Mouse (Mus musculus): ENCODE results near the gene Eva1c. TPM values are rescaled to one million over a fixed set of nuclear protein-coding genes. Genes with fewer than 3 reads are reported as not detected.
A peak's percentile ranks its signal among the peaks of the same experiment; 100 is the strongest.

Gene Eva1c
- polyA plus RNA-seq, 1 experiment from 2014 or later: 1.6 TPM

DNA sequence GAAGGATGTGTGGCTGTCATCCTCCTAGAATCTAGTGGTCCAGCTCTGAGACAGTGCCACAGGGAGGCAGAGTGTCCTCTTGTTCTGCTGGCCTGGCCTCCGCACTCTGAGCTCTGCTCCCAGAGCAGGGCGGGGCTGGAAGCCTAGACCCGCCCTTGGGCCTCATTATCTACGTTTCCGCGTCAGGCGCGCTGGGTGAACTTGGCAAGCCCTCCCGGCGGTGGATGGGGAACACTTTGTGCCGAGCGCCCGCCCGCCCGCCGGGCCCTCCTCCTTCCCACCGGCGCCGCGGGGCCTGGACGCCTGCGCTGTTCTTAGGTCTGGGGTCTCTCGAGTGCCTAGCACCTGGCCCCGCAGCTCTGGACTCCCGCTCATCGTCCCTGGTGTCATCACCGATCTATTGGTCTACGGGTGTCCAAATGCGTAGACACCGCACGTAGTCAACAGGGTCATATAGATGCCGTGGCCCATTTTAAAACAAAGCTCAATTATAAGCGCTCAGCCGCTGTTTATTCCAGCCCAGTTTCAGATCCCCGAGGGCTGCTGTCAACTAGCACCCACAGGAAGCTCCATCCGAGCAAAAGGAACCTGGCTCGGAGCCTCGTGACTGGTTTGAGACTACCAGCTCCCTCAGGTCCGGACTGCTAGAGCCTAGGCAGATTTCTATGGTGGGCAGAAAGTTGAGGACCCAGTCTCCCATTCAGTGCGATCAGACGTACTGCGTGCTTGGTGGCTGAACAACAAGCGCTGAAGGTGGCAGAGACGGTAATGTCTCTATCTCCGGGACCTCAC, 3.6 kb downstream of the Eva1c start:
- H3K27me3 ChIP-seq (ENCODE audit: control insufficient read depth, insufficient read depth, low read length): peaks cover 37% of the 10 kb centered on the region
- H3K27ac ChIP-seq (ENCODE audit: low read depth, low read length): no peak overlapping the region
- peak overlapping the region; percentile 52 for H3K9ac ChIP-seq (ENCODE audit: low read length)
- under 1% methylated on average over 45 of the region's 45 CpGs for WGBS
- H3K4me2 ChIP-seq (ENCODE audit: low read depth, low read length, severe bottlenecking): peak overlapping the region; percentile 99
- ATAC-seq (replicated peaks; ENCODE audit: low FRiP score) (peak; percentile 84), DNase-seq (ENCODE audit: low spot score) (peak; percentile 83)
- peaks cover 21% of the 10 kb centered on the region for H3K4me1 ChIP-seq (replicated peaks; ENCODE audit: control insufficient read depth, insufficient read depth, low read length)
- peak overlapping the region; percentile 49 for H3K4me3 ChIP-seq (ENCODE audit: low read depth, low read length)
- no peaks in the 10 kb centered on the region for H3K9me3 ChIP-seq (ENCODE audit: control insufficient read depth, low read length)
- no peaks in the 10 kb centered on the region for H3K36me3 ChIP-seq (ENCODE audit: control insufficient read depth, insufficient read depth, low read length)

DNA sequence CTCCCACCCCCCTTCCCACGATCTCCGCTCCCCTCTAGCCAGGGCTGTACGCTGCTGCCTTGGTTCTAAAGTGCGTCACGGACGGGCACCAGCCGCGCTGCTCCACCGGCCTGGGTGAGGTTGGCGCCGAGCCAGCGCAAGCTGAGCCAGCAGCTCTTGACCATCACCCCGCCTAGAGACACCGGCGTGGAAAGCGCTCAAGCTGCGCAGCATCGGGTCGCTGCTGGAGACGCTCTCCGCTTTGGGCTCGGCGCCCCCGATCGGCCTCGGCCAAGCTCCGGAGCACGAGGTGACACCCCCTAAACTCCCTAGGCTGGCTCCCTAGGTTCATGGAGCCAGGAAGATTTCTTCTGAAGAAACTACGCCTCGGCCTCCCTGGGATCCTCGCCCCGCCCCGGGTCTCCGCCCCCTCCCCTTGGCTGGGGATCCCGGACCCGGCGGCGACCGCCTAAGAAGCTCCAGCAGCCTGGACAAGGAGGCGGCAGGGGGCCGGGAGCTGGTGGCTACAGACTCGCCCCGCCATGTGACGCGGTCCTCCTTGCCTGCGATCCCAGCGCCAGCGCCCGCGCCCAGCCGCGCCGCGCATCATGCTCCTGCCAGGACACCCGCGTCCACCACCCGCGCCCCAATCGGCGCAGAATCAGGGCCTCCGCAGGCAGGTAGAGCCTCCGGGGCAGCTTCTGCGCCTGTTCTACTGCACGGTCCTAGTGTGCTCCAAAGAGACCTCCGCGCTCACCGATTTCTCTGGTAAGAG, 4.3 kb downstream of the Eva1c start:
- WGBS: under 1% methylated on average over 60 of the region's 67 CpGs
- Histone ChIP-seq H3K4me3 (ENCODE audit: low read depth, low read length) (peak overlapping the region; percentile 49), H3K4me2 (ENCODE audit: low read depth, low read length, severe bottlenecking) (peak overlapping the region; percentile 99), H3K4me1 (replicated peaks; ENCODE audit: control insufficient read depth, insufficient read depth, low read length) (peaks cover 21% of the 10 kb centered on the region), H3K9ac (ENCODE audit: low read length) (peak overlapping the region; percentile 52), H3K27ac (ENCODE audit: low read depth, low read length) (no peak overlapping the region), H3K9me3 (ENCODE audit: control insufficient read depth, low read length) (no peaks in the 10 kb centered on the region), H3K36me3 (ENCODE audit: control insufficient read depth, insufficient read depth, low read length) (no peaks in the 10 kb centered on the region), H3K27me3 (ENCODE audit: control insufficient read depth, insufficient read depth, low read length) (peaks cover 37% of the 10 kb centered on the region)
- DNase-seq (ENCODE audit: low spot score): peak; percentile 79
- ATAC-seq (replicated peaks; ENCODE audit: low FRiP score): peak; percentile 68

DNA sequence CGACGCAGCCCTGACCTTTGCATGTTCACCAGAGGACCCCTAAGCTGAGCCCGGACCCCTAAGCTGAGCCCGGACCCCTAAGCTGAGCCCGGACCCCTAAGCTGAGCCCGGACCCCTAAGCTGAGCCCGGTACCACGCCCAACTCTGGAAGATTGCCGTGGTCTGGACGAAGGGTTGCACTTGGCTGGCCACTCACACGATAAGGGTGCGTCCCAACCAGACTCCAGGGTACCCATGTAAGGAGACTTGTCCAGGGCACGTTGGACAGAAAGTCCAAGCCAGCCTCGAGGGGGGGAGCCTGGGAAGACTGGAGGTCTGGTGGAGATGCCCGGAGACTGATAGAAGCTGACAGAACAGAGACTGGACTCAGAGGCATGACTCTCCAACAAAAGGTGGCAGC, 5.2 kb downstream of the Eva1c start:
- H3K4me1 ChIP-seq (replicated peaks; ENCODE audit: control insufficient read depth, insufficient read depth, low read length): peaks cover 21% of the 10 kb centered on the region
- H3K4me3 ChIP-seq (ENCODE audit: low read depth, low read length): peak overlapping the region; percentile 49
- no peak overlapping the region for H3K9ac ChIP-seq (ENCODE audit: low read length)
- no peaks in the 10 kb centered on the region for H3K36me3 ChIP-seq (ENCODE audit: control insufficient read depth, insufficient read depth, low read length)
- H3K27me3 ChIP-seq (ENCODE audit: control insufficient read depth, insufficient read depth, low read length): peaks cover 37% of the 10 kb centered on the region
- ATAC-seq (replicated peaks; ENCODE audit: low FRiP score) (no peak), DNase-seq (ENCODE audit: low spot score) (no peak)
- no peak overlapping the region for H3K27ac ChIP-seq (ENCODE audit: low read depth, low read length)
- WGBS: 17% methylated on average over 15 of the region's 15 CpGs
- H3K4me2 ChIP-seq (ENCODE audit: low read depth, low read length, severe bottlenecking): peak overlapping the region; percentile 99
- no peaks in the 10 kb centered on the region for H3K9me3 ChIP-seq (ENCODE audit: control insufficient read depth, low read length)

DNA sequence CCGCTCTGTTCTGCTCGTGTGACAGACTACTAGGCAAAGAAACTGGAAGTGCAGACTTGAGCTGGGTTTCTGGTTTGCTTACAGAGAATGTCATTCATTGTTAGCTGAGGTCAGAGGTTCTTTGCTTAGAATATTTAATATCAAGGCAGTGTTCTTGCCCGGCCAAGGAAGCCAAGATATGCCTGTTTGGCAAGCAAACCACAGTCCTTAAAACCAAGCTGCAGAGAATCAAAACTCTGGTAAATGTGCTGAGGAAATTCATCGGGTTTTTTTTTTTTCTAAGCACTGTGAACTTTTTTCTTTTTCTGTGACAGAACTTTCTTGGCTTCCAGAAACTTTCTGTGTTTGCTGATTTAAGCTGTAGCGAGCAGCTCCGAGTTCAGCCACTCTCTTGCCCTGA, 6.0 kb downstream of the Eva1c start:
- Histone ChIP-seq H3K27ac (ENCODE audit: low read depth, low read length) (no peak overlapping the region), H3K4me2 (ENCODE audit: low read depth, low read length, severe bottlenecking) (no peak overlapping the region), H3K36me3 (ENCODE audit: control insufficient read depth, insufficient read depth, low read length) (no peaks in the 10 kb centered on the region), H3K4me1 (replicated peaks; ENCODE audit: control insufficient read depth, insufficient read depth, low read length) (peaks cover 21% of the 10 kb centered on the region), H3K9ac (ENCODE audit: low read length) (no peak overlapping the region), H3K27me3 (ENCODE audit: control insufficient read depth, insufficient read depth, low read length) (peaks cover 37% of the 10 kb centered on the region), H3K4me3 (ENCODE audit: low read depth, low read length) (no peak overlapping the region), H3K9me3 (ENCODE audit: control insufficient read depth, low read length) (no peaks in the 10 kb centered on the region)
- no peak for DNase-seq (ENCODE audit: low spot score)
- WGBS: 52% methylated on average over 6 of the region's 6 CpGs
- ATAC-seq (replicated peaks; ENCODE audit: low FRiP score): no peak

DNA sequence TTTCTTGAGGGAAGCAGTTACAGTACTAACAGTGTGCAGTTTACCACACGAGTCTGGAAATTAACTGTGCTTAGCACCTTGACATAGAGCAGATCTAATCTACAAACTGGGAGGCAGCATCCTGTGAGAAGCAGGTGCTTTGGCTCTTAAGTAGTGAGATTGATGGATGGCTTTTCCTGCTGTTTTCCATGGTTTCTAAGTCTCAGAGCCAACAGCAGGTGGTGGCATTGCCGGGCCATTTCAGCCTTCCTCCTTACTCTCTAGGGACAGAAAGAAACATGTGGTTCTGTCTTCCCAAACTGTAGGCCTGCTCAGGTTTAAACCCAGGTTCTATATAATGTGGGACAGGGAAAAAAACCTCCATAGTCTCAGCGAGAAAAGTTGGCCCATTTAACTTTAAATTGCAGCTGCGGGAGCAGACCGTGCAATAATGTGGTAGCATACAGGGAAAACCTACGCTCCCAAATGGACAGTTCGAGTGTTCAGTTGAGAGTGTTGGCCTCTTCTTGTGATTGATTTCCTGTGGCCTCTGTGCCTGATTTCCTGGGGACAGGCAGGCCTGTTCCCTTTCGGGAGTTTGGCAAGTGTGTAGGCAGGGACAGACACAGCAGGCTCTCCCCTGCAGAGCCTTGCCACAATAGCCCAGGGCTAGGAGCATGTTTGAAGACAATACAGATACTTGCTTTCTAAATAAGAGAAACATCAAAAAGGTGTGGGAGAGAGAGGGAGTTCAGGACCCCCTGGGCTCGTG, 6.7 kb downstream of the Eva1c start:
- Histone ChIP-seq H3K4me1 (replicated peaks; ENCODE audit: control insufficient read depth, insufficient read depth, low read length) (peaks cover 21% of the 10 kb centered on the region), H3K27ac (ENCODE audit: low read depth, low read length) (no peak overlapping the region), H3K27me3 (ENCODE audit: control insufficient read depth, insufficient read depth, low read length) (peaks cover 37% of the 10 kb centered on the region), H3K4me3 (ENCODE audit: low read depth, low read length) (no peak overlapping the region), H3K9me3 (ENCODE audit: control insufficient read depth, low read length) (no peaks in the 10 kb centered on the region), H3K9ac (ENCODE audit: low read length) (no peak overlapping the region), H3K36me3 (ENCODE audit: control insufficient read depth, insufficient read depth, low read length) (no peaks in the 10 kb centered on the region), H3K4me2 (ENCODE audit: low read depth, low read length, severe bottlenecking) (no peak overlapping the region)
- DNase-seq (ENCODE audit: low spot score) (no peak), ATAC-seq (replicated peaks; ENCODE audit: low FRiP score) (no peak)
- WGBS: 30% methylated on average over 9 of the region's 9 CpGs

DNA sequence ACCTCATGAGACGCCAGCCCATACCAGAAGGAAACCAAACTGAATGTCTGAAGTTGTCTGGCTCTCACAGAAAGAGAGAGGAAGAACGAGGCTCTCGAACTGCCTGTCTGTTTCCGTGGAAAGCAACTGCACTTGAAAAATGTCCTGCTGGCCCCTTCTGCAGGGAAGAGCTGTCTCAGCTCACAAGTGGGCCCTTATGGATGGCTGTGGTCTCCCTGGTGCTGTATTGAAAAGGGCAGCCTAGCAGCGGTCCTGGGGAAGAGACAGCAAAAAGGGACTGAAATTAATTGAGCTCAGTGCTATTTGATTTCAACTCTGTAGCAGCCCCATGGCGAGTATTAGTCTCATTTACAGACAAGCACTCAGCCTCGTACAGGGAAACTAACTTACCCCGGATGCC, 10.9 kb downstream of the Eva1c start:
- 74% methylated on average over 8 of the region's 8 CpGs for whole genome bisulfite sequencing
- peaks cover 5% of the 10 kb centered on the region for H3K27me3 ChIP-seq (ENCODE audit: control insufficient read depth, insufficient read depth, low read length)
- peaks cover 18% of the 10 kb centered on the region for H3K4me1 ChIP-seq (replicated peaks; ENCODE audit: control insufficient read depth, insufficient read depth, low read length)
- ATAC-seq (replicated peaks; ENCODE audit: low FRiP score): no peak
- no peak for DNase-seq (ENCODE audit: low spot score)
- H3K9me3 ChIP-seq (ENCODE audit: control insufficient read depth, low read length): no peaks in the 10 kb centered on the region
- H3K4me3 ChIP-seq (ENCODE audit: low read depth, low read length): no peak overlapping the region
- no peak overlapping the region for H3K27ac ChIP-seq (ENCODE audit: low read depth, low read length)
- no peak overlapping the region for H3K9ac ChIP-seq (ENCODE audit: low read length)
- no peaks in the 10 kb centered on the region for H3K36me3 ChIP-seq (ENCODE audit: control insufficient read depth, insufficient read depth, low read length)
- no peak overlapping the region for H3K4me2 ChIP-seq (ENCODE audit: low read depth, low read length, severe bottlenecking)

DNA sequence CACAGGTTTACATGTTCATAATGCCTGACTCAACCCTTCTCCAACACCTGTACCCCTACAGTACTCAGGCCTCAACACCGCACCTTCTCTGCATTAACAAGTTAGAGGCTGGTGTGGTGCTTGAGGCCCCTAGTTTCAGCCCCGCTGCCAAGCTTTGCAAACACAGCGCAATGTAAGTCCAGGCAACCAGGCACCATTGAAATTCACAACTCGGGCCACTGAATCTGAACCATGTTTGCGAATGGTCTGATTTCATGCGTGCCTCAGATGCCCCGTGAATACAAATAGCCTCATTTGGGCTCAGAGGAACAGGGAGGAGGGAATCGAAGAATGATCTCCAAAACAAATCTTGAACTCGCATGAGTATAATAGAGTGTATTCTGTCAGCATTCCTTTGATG, 15.6 kb downstream of the Eva1c start:
- ATAC-seq (replicated peaks; ENCODE audit: low FRiP score) (peak; percentile 49), DNase-seq (ENCODE audit: low spot score) (no peak)
- Histone ChIP-seq H3K4me1 (replicated peaks; ENCODE audit: control insufficient read depth, insufficient read depth, low read length) (peaks cover 18% of the 10 kb centered on the region), H3K9ac (ENCODE audit: low read length) (no peak overlapping the region), H3K27ac (ENCODE audit: low read depth, low read length) (peak overlapping the region; percentile 70), H3K4me2 (ENCODE audit: low read depth, low read length, severe bottlenecking) (peak overlapping the region; percentile 15; the same call in 1 of the 2 replicates), H3K9me3 (ENCODE audit: control insufficient read depth, low read length) (no peaks in the 10 kb centered on the region), H3K4me3 (ENCODE audit: low read depth, low read length) (no peak overlapping the region), H3K36me3 (ENCODE audit: control insufficient read depth, insufficient read depth, low read length) (no peaks in the 10 kb centered on the region), H3K27me3 (ENCODE audit: control insufficient read depth, insufficient read depth, low read length) (no peaks in the 10 kb centered on the region)
- WGBS: 27% methylated on average over 9 of the region's 9 CpGs

DNA sequence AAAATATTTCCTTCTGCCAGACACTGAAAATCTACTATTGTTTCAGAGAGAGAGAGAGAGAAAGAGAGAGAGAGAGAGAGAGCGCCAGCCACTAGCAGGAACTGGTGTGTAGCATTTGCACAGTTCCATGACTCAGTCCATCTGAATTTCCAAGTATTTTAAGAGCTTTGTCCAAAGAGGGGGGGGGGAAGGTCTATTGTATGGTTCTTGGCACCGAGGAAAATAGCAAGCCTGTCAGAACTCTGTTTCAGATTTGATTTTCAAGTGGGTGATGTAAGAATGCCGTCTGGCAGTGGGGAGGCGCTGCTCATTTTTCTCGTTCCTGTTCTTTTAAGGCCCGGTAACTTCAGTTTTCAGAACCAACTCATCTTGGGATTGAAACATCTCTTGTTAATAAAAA, 18.5 kb downstream of the Eva1c start:
- H3K27me3 ChIP-seq (ENCODE audit: control insufficient read depth, insufficient read depth, low read length): no peaks in the 10 kb centered on the region
- WGBS: 73% methylated on average over 6 of the region's 6 CpGs

More for the DNA sequence above, 18.5 kb downstream of the Eva1c start:
- Histone ChIP-seq H3K4me2 (ENCODE audit: low read depth, low read length, severe bottlenecking) (no peak overlapping the region), H3K36me3 (ENCODE audit: control insufficient read depth, insufficient read depth, low read length) (no peaks in the 10 kb centered on the region), H3K4me3 (ENCODE audit: low read depth, low read length) (no peak overlapping the region), H3K27ac (ENCODE audit: low read depth, low read length) (no peak overlapping the region), H3K4me1 (replicated peaks; ENCODE audit: control insufficient read depth, insufficient read depth, low read length) (peaks cover 20% of the 10 kb centered on the region), H3K9ac (ENCODE audit: low read length) (no peak overlapping the region; the same call in 1 of the 2 replicates), H3K9me3 (ENCODE audit: control insufficient read depth, low read length) (no peaks in the 10 kb centered on the region)
- no peak for DNase-seq (ENCODE audit: low spot score)
- ATAC-seq (replicated peaks; ENCODE audit: low FRiP score): no peak
